Mouse (Mus musculus) liver, embryonic 16.5 days (tissue): ENCODE results near the gene Tnnc2. TPM values are rescaled to one million over a fixed set of nuclear protein-coding genes. Genes with fewer than 3 reads are reported as not detected.
"Not testable (repeated sequence)": the region's sequence is repeated elsewhere in the genome, so short reads cannot be mapped to it uniquely, and the experiment has no call there.

ENCODE experiments used
- ATAC-seq: fragments of 200-750 bp; cut with Nextera tagmentation; 2 replicates; pipeline ENCODE4 v1.8.0; 2017; ENCODE audit warnings: low read depth, mild to moderate bottlenecking, moderate number of reproducible peaks, moderate library complexity
- H3K27ac ChIP-seq: fragments of 300-500 bp; sonication (generic); 2 replicates; pipeline ENCODE4 v1.5.1; 2014; ENCODE audit warnings: mild to moderate bottlenecking, low read length
- H3K27me3 ChIP-seq: fragments of 300-500 bp; sonication (generic); 2 replicates; pipeline ENCODE4 v1.6.1; 2014; ENCODE audit warnings: low read depth, low read length, mixed read lengths; ENCODE audit not compliant: control insufficient read depth, insufficient read depth
- H3K36me3 ChIP-seq: fragments of 300-500 bp; sonication (generic); 2 replicates; pipeline ENCODE4 v1.6.1; 2014; ENCODE audit warnings: mild to moderate bottlenecking; ENCODE audit not compliant: control insufficient read depth, insufficient read depth
- H3K4me1 ChIP-seq: fragments of 300-500 bp; sonication (generic); 2 replicates; pipeline ENCODE4 v1.6.1; 2014; ENCODE audit warnings: low read depth, low read length, mixed read lengths; ENCODE audit not compliant: control insufficient read depth
- H3K4me2 ChIP-seq: fragments of 300-500 bp; sonication (generic); 2 replicates; pipeline ENCODE4 v1.6.1; 2014; ENCODE audit warnings: low read depth, low read length, mixed read lengths
- H3K4me3 ChIP-seq: fragments of 300-500 bp; sonication (generic); 2 replicates; pipeline ENCODE4 v1.5.1; 2014; ENCODE audit warnings: low read depth, mild to moderate bottlenecking, low read length
- H3K9ac ChIP-seq: fragments of 300-500 bp; sonication (generic); 2 replicates; pipeline ENCODE4 v1.6.1; 2014; ENCODE audit warnings: low read depth, low read length
- H3K9me3 ChIP-seq: fragments of 300-500 bp; sonication (generic); replicated peaks from 2 replicates; pipeline ENCODE4 v1.6.1; 2016; ENCODE audit warnings: low read length; ENCODE audit not compliant: control insufficient read depth
- WGBS: fragments of 180-500 bp; shearing (Covaris S2); extraction: QIAGEN DNeasy Blood & Tissue Kit; methylation state at CpG from one replicate; pipeline ENCODE4 v1.1.7; 2014; ENCODE audit not compliant: insufficient replicate concordance; 5-methylcytosine and 5-hydroxymethylcytosine counted together
- polyA plus RNA-seq: library from polyadenylated mRNA; unstranded; fragments of >200 nt; fragmentation: Nextera tagmentation; extraction: Ambion mirVana; gene quantifications from 2 replicates; pipeline ENCODE4 v1.2.1, GENCODE M21; 2015

The Tnnc2 gene
- polyA plus RNA-seq, 1 experiment from 2014 or later = 67.5 TPM

GRCm38 (mm10) chr2:164803201-164803920 is 23.6 kb upstream of the Tnnc2 start:
- Histone ChIP-seq H3K9me3 (no peaks in the 10 kb centered on the region), H3K27me3 (no peaks in the 10 kb centered on the region), H3K4me1 (peaks cover 28% of the 10 kb centered on the region), H3K4me2 (peak overlapping the region; percentile 63), H3K4me3 (peak overlapping the region; percentile 96), H3K36me3 (peaks cover 15% of the 10 kb centered on the region), H3K27ac (no peak overlapping the region), H3K9ac (peak overlapping the region; percentile 93)
- WGBS = 67% methylated on average over 16 of the region's 16 CpGs
- ATAC-seq = no peak

- Histone ChIP-seq H3K9ac (no peak overlapping the region), H3K27ac (no peak overlapping the region), H3K4me1 (peaks cover 15% of the 10 kb centered on the region), H3K9me3 (no peaks in the 10 kb centered on the region), H3K36me3 (peaks cover 26% of the 10 kb centered on the region), H3K27me3 (no peaks in the 10 kb centered on the region), H3K4me3 (no peak overlapping the region), H3K4me2 (no peak overlapping the region)
- WGBS = 84% methylated on average over 13 of the region's 13 CpGs
- no peak for ATAC-seq
Observed at GRCm38 (mm10) chr2:164800252-164801004, 20.7 kb upstream of the Tnnc2 start.

DNA sequence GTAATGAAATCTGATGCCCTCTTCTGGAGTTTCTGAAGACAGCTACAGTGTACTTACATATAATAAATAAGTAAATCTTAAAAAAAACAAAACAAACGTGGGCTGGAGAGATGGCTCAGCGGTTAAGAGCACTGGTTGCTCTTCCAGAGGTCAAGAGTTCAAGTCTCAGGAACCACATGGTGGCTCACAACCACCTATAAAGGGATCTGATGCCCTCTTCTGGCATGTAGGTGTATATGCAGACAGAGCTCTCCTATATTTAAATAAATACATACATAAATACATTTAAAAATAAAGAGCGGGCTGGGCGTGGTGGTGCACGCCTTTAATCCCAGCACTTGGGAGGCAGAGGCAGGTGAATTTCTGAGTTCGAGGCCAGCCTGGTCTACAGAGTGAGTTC is 18.8 kb upstream of the Tnnc2 start:
- H3K36me3 ChIP-seq = peaks cover 32% of the 10 kb centered on the region
- H3K9me3 ChIP-seq, H3K27me3 ChIP-seq, H3K9ac ChIP-seq, H3K4me3 ChIP-seq, H3K4me2 ChIP-seq, ATAC-seq, H3K27ac ChIP-seq: not testable (repeated sequence)
- 56% methylated on average over 6 of the region's 6 CpGs for WGBS
- H3K4me1 ChIP-seq = peaks cover 12% of the 10 kb centered on the region

GRCm38 (mm10) chr2:164795868-164796267 is 16.1 kb upstream of the Tnnc2 start:
- 73% methylated on average over 4 of the region's 4 CpGs for WGBS
- H3K4me2 ChIP-seq = no peak overlapping the region
- H3K9ac ChIP-seq = no peak overlapping the region
- H3K27ac ChIP-seq = no peak overlapping the region
- H3K36me3 ChIP-seq = peaks cover 37% of the 10 kb centered on the region
- H3K4me1 ChIP-seq = peaks cover 2% of the 10 kb centered on the region
- no peak overlapping the region for H3K4me3 ChIP-seq
- no peaks in the 10 kb centered on the region for H3K9me3 ChIP-seq
- no peaks in the 10 kb centered on the region for H3K27me3 ChIP-seq
- ATAC-seq = no peak

- 26% methylated on average over 5 of the region's 5 CpGs for WGBS
Observed at GRCm38 (mm10) chr2:164794293-164794692, 14.5 kb upstream of the Tnnc2 start.

GRCm38 (mm10) chr2:164793772-164794171 is 14.0 kb upstream of the Tnnc2 start:
- Histone ChIP-seq H3K9me3 (no peaks in the 10 kb centered on the region), H3K27ac (no peak overlapping the region), H3K4me1 (peaks cover 8% of the 10 kb centered on the region), H3K27me3 (no peaks in the 10 kb centered on the region), H3K4me2 (no peak overlapping the region), H3K9ac (no peak overlapping the region), H3K4me3 (no peak overlapping the region), H3K36me3 (peaks cover 34% of the 10 kb centered on the region)
- ATAC-seq = no peak
- WGBS = 78% methylated on average over 2 of the region's 2 CpGs

More at GRCm38 (mm10) chr2:164794293-164794692, 14.5 kb upstream of the Tnnc2 start:
- no peaks in the 10 kb centered on the region for H3K9me3 ChIP-seq
- H3K4me2 ChIP-seq = no peak overlapping the region
- peak; percentile 74 for ATAC-seq
- H3K9ac ChIP-seq = no peak overlapping the region
- peaks cover 5% of the 10 kb centered on the region for H3K4me1 ChIP-seq
- H3K27me3 ChIP-seq = no peaks in the 10 kb centered on the region
- no peak overlapping the region for H3K4me3 ChIP-seq
- peaks cover 38% of the 10 kb centered on the region for H3K36me3 ChIP-seq
- H3K27ac ChIP-seq = no peak overlapping the region

DNA sequence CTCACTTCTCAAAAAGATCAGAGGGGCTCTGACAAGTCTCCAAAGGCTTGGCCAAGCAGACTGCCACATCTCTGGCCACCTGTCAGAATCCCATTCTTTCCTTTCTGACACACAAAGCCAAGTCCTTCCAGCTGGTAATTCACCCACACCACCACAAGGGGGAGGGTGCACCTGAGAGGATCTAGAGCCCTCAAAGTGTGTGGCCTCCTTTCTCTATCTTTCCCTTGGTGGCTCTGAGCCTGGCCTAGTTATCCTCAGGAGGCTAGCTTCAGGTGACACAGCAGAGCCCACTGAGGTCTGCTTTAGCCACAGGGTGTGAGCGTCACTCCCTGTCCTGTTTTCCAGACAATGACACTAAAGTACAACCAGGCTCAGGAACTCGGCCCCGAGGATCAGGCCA is 13.5 kb upstream of the Tnnc2 start:
- peaks cover 34% of the 10 kb centered on the region for H3K36me3 ChIP-seq
- H3K9me3 ChIP-seq = no peaks in the 10 kb centered on the region
- no peak overlapping the region for H3K27ac ChIP-seq
- no peak overlapping the region for H3K4me3 ChIP-seq
- no peak overlapping the region for H3K9ac ChIP-seq
- WGBS = 85% methylated on average over 3 of the region's 3 CpGs
- H3K4me2 ChIP-seq = no peak overlapping the region
- H3K4me1 ChIP-seq = peaks cover 14% of the 10 kb centered on the region
- no peaks in the 10 kb centered on the region for H3K27me3 ChIP-seq
- peak; percentile 35; the same call in 1 of the 2 replicates for ATAC-seq

DNA sequence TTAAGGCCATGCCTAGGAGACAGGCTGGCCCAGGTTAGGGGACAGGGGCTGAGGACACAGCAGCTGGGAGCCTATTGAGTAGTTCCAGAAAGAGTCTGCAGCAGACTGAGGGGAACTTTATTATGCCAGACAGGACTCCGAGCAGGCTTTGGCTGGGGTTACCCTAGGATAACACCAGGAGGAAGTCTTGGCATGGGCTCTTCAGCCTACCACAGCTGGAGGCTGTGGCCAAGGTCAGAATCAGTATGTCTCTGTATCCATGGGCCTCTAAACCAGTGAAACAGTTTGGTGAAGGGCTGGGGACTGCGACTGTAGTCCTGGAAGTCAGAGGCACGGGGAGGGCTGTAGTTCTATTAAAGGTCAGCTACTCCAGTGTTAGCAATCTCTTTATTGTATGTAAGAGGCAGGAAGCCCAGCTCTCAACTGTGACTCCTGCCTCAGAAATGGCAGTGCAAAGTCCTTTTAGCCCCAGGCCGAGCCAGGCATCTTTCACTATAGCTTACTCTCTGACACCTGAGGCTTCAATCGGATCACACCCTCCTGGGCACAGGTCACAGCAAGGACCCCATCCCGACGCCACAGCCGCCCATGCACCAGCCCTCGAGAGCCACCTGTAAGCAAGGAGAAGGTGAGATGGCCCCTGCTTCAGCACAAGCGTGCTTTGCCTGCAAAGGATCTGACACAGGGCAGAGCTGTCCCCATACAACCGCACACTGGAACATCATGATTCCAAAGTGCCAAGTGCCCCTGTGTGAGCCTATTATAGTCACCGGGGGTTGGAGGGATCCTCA is 12.8 kb upstream of the Tnnc2 start:
- WGBS = 87% methylated on average over 12 of the region's 12 CpGs
- Histone ChIP-seq H3K4me2 (no peak overlapping the region), H3K4me1 (peaks cover 19% of the 10 kb centered on the region), H3K36me3 (peaks cover 30% of the 10 kb centered on the region), H3K9me3 (no peaks in the 10 kb centered on the region), H3K27ac (no peak overlapping the region; the same call in 1 of the 2 replicates), H3K9ac (no peak overlapping the region), H3K27me3 (no peaks in the 10 kb centered on the region), H3K4me3 (no peak overlapping the region)
- no peak for ATAC-seq
